Mouse (Mus musculus) liver, embryonic 15.5 days (tissue): Measurements from ENCODE around the gene Sult4a1. TPM values are rescaled to one million over a fixed set of nuclear protein-coding genes. Genes with fewer than 3 reads are reported as not detected.
"Not testable (repeated sequence)": the region's sequence is repeated elsewhere in the genome, so short reads cannot be mapped to it uniquely, and the experiment has no call there.

Experiments
- ATAC-seq: fragments of 200-750 bp; cut with Nextera tagmentation; 2 replicates; pipeline ENCODE4 v1.8.0; 2017; ENCODE audit warnings: moderate number of reproducible peaks, mild to moderate bottlenecking, moderate library complexity; ENCODE audit not compliant: insufficient read depth
- H3K27ac ChIP-seq: fragments of 300-500 bp; sonication (generic); replicated peaks from 2 replicates; pipeline ENCODE4 v1.5.1; 2015; ENCODE audit warnings: mild to moderate bottlenecking, inconsistent platforms
- H3K27me3 ChIP-seq: fragments of 300-500 bp; sonication (generic); 2 replicates; pipeline ENCODE4 v1.6.1; 2015; ENCODE audit warnings: mild to moderate bottlenecking, inconsistent platforms
- H3K36me3 ChIP-seq: fragments of 300-500 bp; sonication (generic); replicated peaks from 2 replicates; pipeline ENCODE4 v1.6.1; 2015; ENCODE audit warnings: moderate library complexity, mild to moderate bottlenecking, inconsistent platforms
- H3K4me1 ChIP-seq: fragments of 300-500 bp; sonication (generic); replicated peaks from 2 replicates; pipeline ENCODE4 v1.6.1; 2015; ENCODE audit warnings: inconsistent platforms
- H3K4me2 ChIP-seq: fragments of 300-500 bp; sonication (generic); 2 replicates; pipeline ENCODE4 v1.6.1; 2015; ENCODE audit warnings: moderate library complexity, mild to moderate bottlenecking, inconsistent platforms
- H3K4me3 ChIP-seq: fragments of 300-500 bp; sonication (generic); replicated peaks from 2 replicates; pipeline ENCODE4 v1.5.1; 2015; ENCODE audit warnings: mild to moderate bottlenecking, inconsistent platforms
- H3K9ac ChIP-seq: fragments of 300-500 bp; sonication (generic); 2 replicates; pipeline ENCODE4 v1.6.1; 2015; ENCODE audit warnings: moderate library complexity, mild to moderate bottlenecking, inconsistent platforms
- H3K9me3 ChIP-seq: fragments of 300-500 bp; sonication (generic); replicated peaks from 2 replicates; pipeline ENCODE4 v1.6.1; 2016; ENCODE audit warnings: inconsistent platforms
- WGBS: fragments of 180-500 bp; shearing (Covaris S2); methylation state at CpG from one replicate; pipeline ENCODE4 v1.1.7; 2015; ENCODE audit warnings: mixed read lengths; ENCODE audit not compliant: insufficient replicate concordance; 5-methylcytosine and 5-hydroxymethylcytosine counted together
- polyA plus RNA-seq: library from polyadenylated mRNA; unstranded; fragments of >200 nt; fragmentation: Nextera tagmentation; extraction: Ambion mirVana; gene quantifications from 2 replicates; pipeline ENCODE4 v1.2.1, GENCODE M21; 2015

The Sult4a1 gene
- polyA plus RNA-seq, 1 experiment from 2014 or later = 0.06 TPM

GRCm38 (mm10) chr15:84124086-84124485, 18.5 kb upstream of the Sult4a1 start:
- ATAC-seq = no peak
- no peak overlapping the region for H3K27ac ChIP-seq
- no peak overlapping the region for H3K4me2 ChIP-seq

DNA sequence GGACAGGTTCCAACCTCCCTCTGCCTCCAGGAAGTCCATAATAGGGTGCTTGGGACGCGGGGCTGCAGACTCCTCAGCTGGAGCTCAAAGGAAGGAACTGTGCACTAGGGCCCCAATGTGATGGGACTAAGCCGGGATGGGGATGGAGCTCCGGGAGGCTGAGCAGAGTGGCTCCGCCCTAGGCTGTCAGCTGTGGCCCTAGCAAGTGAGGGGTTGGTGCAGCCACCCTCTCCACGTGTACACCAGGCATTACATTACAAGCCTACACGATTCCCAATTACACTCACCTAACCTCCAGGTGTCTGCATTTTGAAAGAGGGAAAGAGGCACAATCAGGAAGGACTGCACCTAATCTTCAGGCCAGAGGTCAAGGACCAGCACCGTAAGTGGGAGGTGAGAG, 17.5 kb upstream of the Sult4a1 start, which contains the start of gene Pnpla5:
Pnpla5 (minus strand) TSS at position 101 of the 400 bp plus-strand sequence.
- no peak within 1 kb of the TSS for H3K27ac ChIP-seq
- H3K36me3 ChIP-seq = no peaks in the 10 kb centered on the region
- H3K4me1 ChIP-seq = 0 out of 2 replicates have a peak, but pooled peaks cover 7% of the 10 kb centered on the region
- no peak within 1 kb of the TSS for H3K9ac ChIP-seq
- no peak within 1 kb of the TSS for H3K4me2 ChIP-seq
- 53% methylated on average over 8 of the region's 8 CpGs for WGBS
- H3K27me3 ChIP-seq = no peaks in the 10 kb centered on the region
- ATAC-seq = no peak
- no peaks in the 10 kb centered on the region for H3K9me3 ChIP-seq
- no peak within 1 kb of the TSS for H3K4me3 ChIP-seq

More at GRCm38 (mm10) chr15:84124086-84124485, 18.5 kb upstream of the Sult4a1 start:
- 0 out of 2 replicates have a peak, but pooled peaks cover 7% of the 10 kb centered on the region for H3K4me1 ChIP-seq
- H3K4me3 ChIP-seq = no peak overlapping the region
- WGBS = 51% methylated on average over 7 of the region's 7 CpGs
- no peak overlapping the region for H3K9ac ChIP-seq
- no peaks in the 10 kb centered on the region for H3K36me3 ChIP-seq
- no peaks in the 10 kb centered on the region for H3K9me3 ChIP-seq
- H3K27me3 ChIP-seq = no peaks in the 10 kb centered on the region

GRCm38 (mm10) chr15:84121036-84121435, 15.5 kb upstream of the Sult4a1 start:
- Histone ChIP-seq H3K9ac (no peak overlapping the region), H3K4me2 (no peak overlapping the region)
- 50% methylated on average over 7 of the region's 7 CpGs for WGBS

GRCm38 (mm10) chr15:84120612-84121011, 15.1 kb upstream of the Sult4a1 start:
- 21% methylated on average over 6 of the region's 6 CpGs for WGBS
- no peaks in the 10 kb centered on the region for H3K9me3 ChIP-seq
- ATAC-seq = no peak
- H3K36me3 ChIP-seq = no peaks in the 10 kb centered on the region
- no peaks in the 10 kb centered on the region for H3K27me3 ChIP-seq
- no peak overlapping the region for H3K27ac ChIP-seq
- H3K9ac ChIP-seq = no peak overlapping the region
- no peak overlapping the region for H3K4me3 ChIP-seq
- no peak overlapping the region for H3K4me2 ChIP-seq
- H3K4me1 ChIP-seq = 0 out of 2 replicates have a peak, but pooled peaks cover 3% of the 10 kb centered on the region

More at GRCm38 (mm10) chr15:84121036-84121435, 15.5 kb upstream of the Sult4a1 start:
- Histone ChIP-seq H3K27me3 (no peaks in the 10 kb centered on the region), H3K36me3 (no peaks in the 10 kb centered on the region), H3K4me1 (0 out of 2 replicates have a peak, but pooled peaks cover 3% of the 10 kb centered on the region), H3K27ac (no peak overlapping the region), H3K9me3 (no peaks in the 10 kb centered on the region), H3K4me3 (no peak overlapping the region)
- ATAC-seq = no peak

DNA sequence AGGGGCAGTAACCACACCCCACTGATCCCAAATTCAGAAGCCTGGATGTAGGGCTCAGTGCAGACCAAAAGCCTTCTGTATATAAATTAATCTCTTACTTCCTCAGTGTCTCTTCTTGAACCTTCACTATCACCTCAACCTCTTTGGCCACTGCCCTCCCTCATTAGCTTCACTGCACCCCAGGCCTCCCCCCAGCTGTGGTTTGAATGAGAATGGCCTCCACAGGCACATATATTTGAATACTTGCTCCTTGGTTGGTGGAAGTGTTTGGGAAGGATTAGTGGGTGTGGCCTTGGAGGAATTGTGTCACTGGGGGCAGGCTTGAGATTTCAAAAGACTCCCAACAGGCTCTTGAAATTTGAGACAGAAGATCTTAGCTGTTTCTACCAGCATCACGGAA, 10.9 kb upstream of the Sult4a1 start:
- Histone ChIP-seq H3K36me3 (no peaks in the 10 kb centered on the region), H3K27me3 (no peaks in the 10 kb centered on the region), H3K9ac (no peak overlapping the region), H3K27ac (no peak overlapping the region), H3K4me2 (no peak overlapping the region), H3K4me3 (no peak overlapping the region), H3K9me3 (no peaks in the 10 kb centered on the region), H3K4me1 (no peaks in the 10 kb centered on the region)
- no peak for ATAC-seq
- WGBS = 51% methylated on average over 1 of the region's 1 CpGs

- 38% methylated on average over 5 of the region's 5 CpGs for WGBS
- ATAC-seq = no peak
These were observed 10.2 kb upstream of the Sult4a1 start for GRCm38 (mm10) chr15:84115727-84116126.

DNA sequence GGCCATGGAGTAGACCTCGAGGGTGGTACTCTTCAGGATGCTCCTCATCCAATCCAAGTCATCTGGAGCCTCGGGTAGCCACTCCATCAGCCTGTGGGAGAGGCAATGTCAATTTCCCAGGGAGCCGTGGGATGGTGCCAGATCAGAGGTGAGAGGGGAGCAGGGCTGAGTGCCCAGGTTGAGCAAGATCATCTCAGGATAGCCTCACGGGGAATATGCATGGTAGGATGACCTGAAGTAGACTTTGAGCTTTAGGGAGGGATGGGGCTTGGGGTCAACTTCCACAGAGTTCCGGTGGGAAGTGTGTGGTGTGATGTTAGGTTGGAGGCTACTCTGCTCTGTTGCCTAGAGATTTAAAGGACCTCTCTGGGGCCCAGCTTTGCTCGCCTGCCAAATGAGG, 8.3 kb upstream of the Sult4a1 start:
- Histone ChIP-seq H3K9ac (no peak overlapping the region), H3K4me2 (no peak overlapping the region), H3K27me3 (0 out of 2 replicates have a peak, but pooled peaks cover under 1% of the 10 kb centered on the region), H3K27ac (no peak overlapping the region), H3K36me3 (no peaks in the 10 kb centered on the region), H3K4me3 (no peak overlapping the region), H3K9me3 (no peaks in the 10 kb centered on the region), H3K4me1 (no peaks in the 10 kb centered on the region)
- ATAC-seq = peak; percentile 25; the same call in 1 of the 2 replicates
- 37% methylated on average over 6 of the region's 6 CpGs for WGBS

More at GRCm38 (mm10) chr15:84115727-84116126, 10.2 kb upstream of the Sult4a1 start:
- Histone ChIP-seq H3K4me2 (no peak overlapping the region), H3K9me3 (no peaks in the 10 kb centered on the region), H3K27ac (no peak overlapping the region), H3K27me3 (no peaks in the 10 kb centered on the region), H3K36me3 (no peaks in the 10 kb centered on the region), H3K4me1 (no peaks in the 10 kb centered on the region), H3K9ac (no peak overlapping the region), H3K4me3 (no peak overlapping the region)

DNA sequence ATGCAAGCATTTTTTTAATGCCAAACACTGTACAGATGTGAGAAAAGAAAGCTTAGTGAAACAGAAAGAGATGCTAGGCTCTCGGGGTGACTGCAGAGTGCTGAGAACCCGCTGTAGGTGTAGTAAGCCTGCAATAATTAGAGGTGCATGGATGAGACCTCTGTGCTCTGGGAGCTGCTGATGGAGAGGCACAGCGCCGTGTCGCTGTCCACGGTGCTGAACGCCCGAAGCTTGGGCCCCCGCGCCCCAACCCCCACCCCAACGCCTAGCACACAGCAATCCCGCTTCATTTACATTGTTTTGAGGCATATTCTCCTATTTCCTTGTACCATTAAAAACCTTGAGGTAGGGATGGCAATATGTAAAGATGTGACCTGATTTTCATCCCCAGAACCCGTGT, 3.3 kb upstream of the Sult4a1 start:
- ATAC-seq = no peak
- H3K9ac ChIP-seq = no peak overlapping the region
- no peak overlapping the region for H3K4me2 ChIP-seq
- peaks cover 39% of the 10 kb centered on the region for H3K27me3 ChIP-seq
- no peak overlapping the region for H3K27ac ChIP-seq
- peaks cover 7% of the 10 kb centered on the region for H3K4me1 ChIP-seq
- 3% methylated on average over 13 of the region's 13 CpGs for WGBS
- H3K4me3 ChIP-seq = no peak overlapping the region
- no peaks in the 10 kb centered on the region for H3K9me3 ChIP-seq
- H3K36me3 ChIP-seq = no peaks in the 10 kb centered on the region

GRCm38 (mm10) chr15:84105924-84106500, 458 bp upstream of the Sult4a1 start:
- WGBS = 11% methylated on average over 12 of the region's 12 CpGs

GRCm38 (mm10) chr15:84104626-84105025, 928 bp downstream of the Sult4a1 start:
- no peak for ATAC-seq
- no peak overlapping the region for H3K4me2 ChIP-seq

More at GRCm38 (mm10) chr15:84105924-84106500, 458 bp upstream of the Sult4a1 start:
- Histone ChIP-seq H3K27me3 (peaks cover 42% of the 10 kb centered on the region), H3K27ac (no peak overlapping the region), H3K36me3 (no peaks in the 10 kb centered on the region), H3K4me3 (no peak overlapping the region), H3K4me2 (peak overlapping the region; percentile 61), H3K4me1 (peaks cover 7% of the 10 kb centered on the region), H3K9ac (no peak overlapping the region), H3K9me3 (no peaks in the 10 kb centered on the region)
- ATAC-seq = no peak

DNA sequence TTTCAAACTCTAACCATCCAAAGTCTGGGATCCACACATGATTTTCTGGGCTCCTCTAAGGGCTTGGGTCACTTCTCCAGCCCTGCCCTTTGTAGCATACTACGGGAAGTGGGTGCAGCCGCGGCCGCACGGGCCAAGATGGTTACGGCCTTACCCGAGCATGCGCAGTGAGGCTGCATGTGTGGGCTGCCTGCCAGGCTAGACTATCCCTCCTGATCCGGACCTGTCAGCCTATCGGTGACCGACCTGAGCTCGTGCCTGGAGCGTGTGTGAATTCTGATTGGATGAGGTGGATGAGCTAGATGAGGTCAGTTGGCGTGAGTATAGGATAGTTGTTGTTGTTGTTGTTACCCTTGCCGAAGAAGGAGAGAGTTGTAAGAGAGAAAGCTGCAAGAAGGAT, 8.0 kb downstream of the Sult4a1 start:
- H3K27ac ChIP-seq, H3K4me3 ChIP-seq, H3K9ac ChIP-seq, H3K9me3 ChIP-seq, H3K36me3 ChIP-seq, H3K4me2 ChIP-seq, H3K27me3 ChIP-seq, H3K4me1 ChIP-seq, ATAC-seq: not testable (repeated sequence)
- WGBS = 61% methylated on average over 15 of the region's 15 CpGs

More at GRCm38 (mm10) chr15:84104626-84105025, 928 bp downstream of the Sult4a1 start:
- 61% methylated on average over 7 of the region's 7 CpGs for WGBS
- Histone ChIP-seq H3K9ac (no peak overlapping the region), H3K36me3 (no peaks in the 10 kb centered on the region), H3K4me1 (peaks cover 7% of the 10 kb centered on the region), H3K27me3 (peaks cover 42% of the 10 kb centered on the region), H3K9me3 (no peaks in the 10 kb centered on the region), H3K27ac (no peak overlapping the region), H3K4me3 (no peak overlapping the region)
